Mouse (Mus musculus) limb, embryonic 13.5 days (tissue): ENCODE measurements around the gene Gm44805. TPM values are rescaled to one million over a fixed set of nuclear protein-coding genes. Genes with fewer than 3 reads are reported as not detected.

ENCODE experiments used
- ATAC-seq: fragments of 200-750 bp; cut with Nextera tagmentation; 2 replicates; pipeline ENCODE4 v1.8.0; 2017; ENCODE audit warnings: low read depth, moderate number of reproducible peaks, moderate TSS enrichment; ENCODE audit not compliant: low FRiP score
- H3K27ac ChIP-seq: fragments of 300-500 bp; sonication (generic); 2 replicates; pipeline ENCODE4 v1.5.1; 2015; ENCODE audit warnings: inconsistent platforms, mild to moderate bottlenecking, moderate library complexity
- H3K27me3 ChIP-seq: fragments of 300-500 bp; sonication (generic); 2 replicates; pipeline ENCODE4 v1.6.1; 2015; ENCODE audit warnings: mild to moderate bottlenecking, inconsistent platforms
- H3K36me3 ChIP-seq: fragments of 300-500 bp; sonication (generic); 2 replicates; pipeline ENCODE4 v1.6.1; 2015; ENCODE audit warnings: inconsistent platforms, mild to moderate bottlenecking, moderate library complexity
- H3K4me1 ChIP-seq: fragments of 300-500 bp; sonication (generic); 2 replicates; pipeline ENCODE4 v1.6.1; 2015; ENCODE audit warnings: inconsistent platforms
- H3K4me2 ChIP-seq: fragments of 300-500 bp; sonication (generic); replicated peaks from 2 replicates; pipeline ENCODE4 v1.6.1; 2015; ENCODE audit warnings: inconsistent platforms, mild to moderate bottlenecking, moderate library complexity
- H3K4me3 ChIP-seq: fragments of 300-500 bp; sonication (generic); 2 replicates; pipeline ENCODE4 v1.5.1; 2015; ENCODE audit warnings: moderate library complexity, mild to moderate bottlenecking, inconsistent platforms
- H3K9ac ChIP-seq: fragments of 300-500 bp; sonication (generic); 2 replicates; pipeline ENCODE4 v1.6.1; 2015; ENCODE audit warnings: mild to moderate bottlenecking, inconsistent platforms
- H3K9me3 ChIP-seq: fragments of 300-500 bp; sonication (generic); 2 replicates; pipeline ENCODE4 v1.6.1; 2016; ENCODE audit warnings: inconsistent platforms
- WGBS: fragments of 180-500 bp; shearing (Covaris S2); methylation state at CpG from one replicate; pipeline ENCODE4 v1.1.7; 2015; 5-methylcytosine and 5-hydroxymethylcytosine counted together
- polyA plus RNA-seq: library from polyadenylated mRNA; unstranded; fragments of >200 nt; fragmentation: Nextera tagmentation; extraction: Ambion mirVana; gene quantifications from 2 replicates; pipeline ENCODE4 v1.2.1, GENCODE M21; 2015

The Gm44805 gene
- polyA plus RNA-seq, 1 experiment from 2014 or later, result not detected

GRCm38 (mm10) chr7:19668947-19669721 lies 12.1 kb downstream of the Gm44805 start:
- H3K4me2 ChIP-seq, result peak overlapping the region; percentile 46
- ATAC-seq, result peak; percentile 72
- H3K27ac ChIP-seq, result peak overlapping the region; percentile 52; the same call in 1 of the 2 replicates
- no peaks in the 10 kb centered on the region for H3K27me3 ChIP-seq
- no peaks in the 10 kb centered on the region for H3K36me3 ChIP-seq
- H3K9me3 ChIP-seq, result no peaks in the 10 kb centered on the region
- 4% methylated on average over 10 of the region's 10 CpGs for WGBS
- peak overlapping the region; percentile 14; the same call in 1 of the 2 replicates for H3K9ac ChIP-seq
- H3K4me1 ChIP-seq, result peaks cover 10% of the 10 kb centered on the region
- H3K4me3 ChIP-seq, result 0 out of 2 replicates have a peak overlapping the region, but pooled peaks have one; percentile 10

GRCm38 (mm10) chr7:19667434-19667833 lies 13.8 kb downstream of the Gm44805 start:
- no peak for ATAC-seq
- 86% methylated on average over 2 of the region's 2 CpGs for WGBS

DNA sequence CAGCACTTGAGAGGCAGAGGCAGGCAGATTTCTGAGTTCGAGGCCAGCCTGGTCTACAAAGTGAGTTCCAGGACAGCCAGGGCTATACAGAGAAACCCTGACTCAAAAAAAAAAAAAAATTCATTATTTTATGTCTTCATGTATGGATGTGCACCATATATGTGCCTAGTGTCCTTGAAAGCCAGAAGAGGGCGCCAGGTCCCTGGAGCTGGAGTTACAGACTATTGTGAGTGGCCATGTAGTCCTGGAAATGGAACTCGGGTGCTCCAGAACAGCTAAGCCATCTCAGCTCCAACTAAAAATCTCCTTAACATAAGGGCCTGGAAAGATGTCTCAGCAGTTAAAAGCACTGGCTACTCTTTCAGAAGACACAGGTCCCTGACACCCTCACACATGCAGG lies 14.5 kb downstream of the Gm44805 start:
- H3K9me3 ChIP-seq, result no peaks in the 10 kb centered on the region
- H3K4me2 ChIP-seq, result no peak overlapping the region
- H3K4me1 ChIP-seq, result peaks cover 24% of the 10 kb centered on the region
- peaks cover 9% of the 10 kb centered on the region for H3K36me3 ChIP-seq
- 67% methylated on average over 3 of the region's 3 CpGs for WGBS
- H3K27me3 ChIP-seq, result no peaks in the 10 kb centered on the region
- H3K9ac ChIP-seq, result no peak overlapping the region
- no peak overlapping the region for H3K4me3 ChIP-seq
- H3K27ac ChIP-seq, result no peak overlapping the region
- no peak for ATAC-seq

More at GRCm38 (mm10) chr7:19667434-19667833, 13.8 kb downstream of the Gm44805 start:
- Histone ChIP-seq H3K27ac (no peak overlapping the region), H3K9me3 (no peaks in the 10 kb centered on the region), H3K4me2 (no peak overlapping the region), H3K9ac (no peak overlapping the region), H3K4me1 (peaks cover 24% of the 10 kb centered on the region), H3K27me3 (no peaks in the 10 kb centered on the region), H3K36me3 (peaks cover 2% of the 10 kb centered on the region), H3K4me3 (no peak overlapping the region)

DNA sequence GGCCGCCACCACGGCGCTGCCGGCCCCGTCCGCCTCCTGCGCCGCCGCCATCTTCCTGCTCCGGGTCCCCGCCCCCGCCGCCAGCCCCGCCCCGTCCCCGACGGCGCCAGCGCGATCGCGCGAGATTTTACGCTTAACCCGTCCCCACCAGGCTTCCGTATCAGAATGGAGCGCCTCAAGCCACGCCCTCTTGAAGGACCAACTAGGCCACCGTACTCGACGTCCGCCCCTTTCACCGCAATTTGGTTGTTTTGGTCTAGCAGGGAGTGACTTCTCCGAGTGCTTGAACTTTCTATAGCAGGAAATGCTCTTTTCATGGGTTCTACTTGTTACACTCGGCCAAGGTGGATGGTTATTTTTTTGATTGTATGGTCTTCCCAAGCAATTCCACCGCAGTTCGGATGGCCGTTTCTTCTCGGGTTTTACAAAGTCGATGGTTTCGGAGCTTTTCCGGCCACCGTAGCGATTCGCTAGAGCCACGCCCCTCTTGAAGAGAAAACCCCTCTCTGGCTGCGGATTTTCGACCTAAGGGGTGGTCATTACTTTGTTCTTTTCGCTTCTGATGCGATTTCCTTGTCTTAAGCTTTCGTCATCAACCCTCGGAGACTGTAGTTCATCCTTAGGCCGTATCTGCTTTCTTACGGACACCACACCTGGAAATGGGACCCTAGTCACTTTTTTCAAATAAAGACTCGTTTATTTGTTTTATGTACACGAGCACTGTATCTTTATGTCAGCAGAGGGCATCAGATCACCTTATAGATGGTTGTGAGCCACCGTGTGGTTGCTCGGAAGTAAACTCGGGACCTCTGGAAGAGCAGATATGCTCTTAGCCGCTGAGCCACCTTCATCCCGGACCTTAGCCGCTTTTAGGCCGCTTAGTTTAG lies 16.0 kb downstream of the Gm44805 start, which contains the start of gene Clptm1:
Clptm1 (minus strand) TSS at position 79 of the 887 bp plus-strand sequence.
- WGBS, result under 1% methylated on average over 62 of the region's 63 CpGs
- peak within 1 kb of the TSS; percentile 93 for H3K4me2 ChIP-seq
- peaks cover 19% of the 10 kb centered on the region for H3K36me3 ChIP-seq

DNA sequence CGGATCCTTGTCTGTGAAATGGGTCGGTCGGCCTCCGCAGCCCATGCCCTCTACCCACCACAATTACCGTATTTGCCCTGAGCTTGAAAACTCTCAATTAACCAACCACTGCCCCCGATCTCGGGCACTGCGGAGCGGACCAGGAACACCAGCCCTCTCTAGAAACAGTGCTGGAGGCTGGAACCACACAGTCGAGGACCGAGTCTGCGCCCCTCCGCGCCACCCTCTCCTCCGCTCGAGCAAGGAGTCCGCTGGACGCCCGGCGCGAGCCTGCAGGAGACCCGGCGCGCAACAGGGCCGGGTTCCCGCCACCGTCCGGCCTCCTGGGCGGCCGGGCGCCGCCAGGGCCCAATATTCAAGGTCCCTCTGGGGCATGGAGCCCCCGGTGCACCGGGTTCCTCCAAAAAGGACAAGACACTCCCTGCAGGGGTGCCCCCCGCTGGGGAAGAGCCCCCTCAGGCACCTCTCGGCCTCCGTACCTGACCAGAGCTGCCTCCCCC lies 16.7 kb downstream of the Gm44805 start:
- H3K4me2 ChIP-seq, result peak overlapping the region; percentile 93
- peak overlapping the region; percentile 58; the same call in 1 of the 2 replicates for H3K27ac ChIP-seq
- H3K36me3 ChIP-seq, result peaks cover 19% of the 10 kb centered on the region
- peak overlapping the region; percentile 100 for H3K9ac ChIP-seq
- H3K4me1 ChIP-seq, result peaks cover 24% of the 10 kb centered on the region
- no peaks in the 10 kb centered on the region for H3K9me3 ChIP-seq
- H3K4me3 ChIP-seq, result peak overlapping the region; percentile 100
- ATAC-seq, result peak; percentile 38
- no peaks in the 10 kb centered on the region for H3K27me3 ChIP-seq
- WGBS, result under 1% methylated on average over 37 of the region's 37 CpGs

More for the DNA sequence above, 16.0 kb downstream of the Gm44805 start, which contains the start of gene Clptm1:
- H3K9ac ChIP-seq, result peak within 1 kb of the TSS; percentile 100
- peak; percentile 88 for ATAC-seq
- H3K27ac ChIP-seq, result peak within 1 kb of the TSS; percentile 94
- H3K4me3 ChIP-seq, result peak within 1 kb of the TSS; percentile 100
- no peaks in the 10 kb centered on the region for H3K9me3 ChIP-seq
- H3K27me3 ChIP-seq, result no peaks in the 10 kb centered on the region
- H3K4me1 ChIP-seq, result peaks cover 24% of the 10 kb centered on the region

DNA sequence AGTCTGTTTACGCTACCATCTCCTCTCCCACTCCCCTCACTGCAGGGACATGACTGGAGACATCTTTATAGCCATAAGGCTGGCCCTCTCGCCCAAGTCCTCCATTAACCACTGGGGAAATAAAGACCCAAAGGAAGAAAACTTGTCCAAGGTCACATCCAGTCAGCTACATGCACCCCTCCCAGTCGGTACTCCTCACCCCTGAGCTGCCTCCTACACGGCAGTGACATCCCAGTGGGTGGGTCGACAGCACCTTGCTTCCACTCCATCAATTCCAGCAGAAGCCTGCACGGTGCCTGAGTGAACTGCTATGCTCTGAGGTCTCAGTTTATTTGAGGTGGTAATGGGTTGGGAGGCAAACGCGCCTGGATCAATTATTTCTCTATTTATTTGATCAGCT lies 17.3 kb downstream of the Gm44805 start:
- peaks cover 19% of the 10 kb centered on the region for H3K36me3 ChIP-seq
- H3K27me3 ChIP-seq, result no peaks in the 10 kb centered on the region
- no peak overlapping the region for H3K27ac ChIP-seq
- peak overlapping the region; percentile 93 for H3K4me2 ChIP-seq
- peaks cover 20% of the 10 kb centered on the region for H3K4me1 ChIP-seq
- 15% methylated on average over 8 of the region's 8 CpGs for WGBS
- no peak for ATAC-seq
- peak overlapping the region; percentile 100 for H3K4me3 ChIP-seq
- H3K9ac ChIP-seq, result peak overlapping the region; percentile 100
- H3K9me3 ChIP-seq, result no peaks in the 10 kb centered on the region

- H3K9ac ChIP-seq, result no peak overlapping the region
- no peak overlapping the region for H3K27ac ChIP-seq
- no peaks in the 10 kb centered on the region for H3K4me1 ChIP-seq
- WGBS, result 93% methylated on average over 2 of the region's 2 CpGs
- H3K4me2 ChIP-seq, result no peak overlapping the region
- H3K9me3 ChIP-seq, result no peaks in the 10 kb centered on the region
- H3K27me3 ChIP-seq, result no peaks in the 10 kb centered on the region
- no peak for ATAC-seq
- H3K36me3 ChIP-seq, result peaks cover 79% of the 10 kb centered on the region
- no peak overlapping the region for H3K4me3 ChIP-seq
Observed at GRCm38 (mm10) chr7:19652614-19653013, 28.6 kb downstream of the Gm44805 start.

- H3K4me2 ChIP-seq, result no peak overlapping the region
- H3K27me3 ChIP-seq, result no peaks in the 10 kb centered on the region
- no peak overlapping the region for H3K27ac ChIP-seq
- H3K9me3 ChIP-seq, result no peaks in the 10 kb centered on the region
- 88% methylated on average over 6 of the region's 6 CpGs for WGBS
- H3K4me3 ChIP-seq, result no peak overlapping the region
- no peak overlapping the region for H3K9ac ChIP-seq
- H3K4me1 ChIP-seq, result no peaks in the 10 kb centered on the region
- H3K36me3 ChIP-seq, result peaks cover 89% of the 10 kb centered on the region
- ATAC-seq, result no peak
Observed at GRCm38 (mm10) chr7:19651063-19651786, 30.0 kb downstream of the Gm44805 start.

DNA sequence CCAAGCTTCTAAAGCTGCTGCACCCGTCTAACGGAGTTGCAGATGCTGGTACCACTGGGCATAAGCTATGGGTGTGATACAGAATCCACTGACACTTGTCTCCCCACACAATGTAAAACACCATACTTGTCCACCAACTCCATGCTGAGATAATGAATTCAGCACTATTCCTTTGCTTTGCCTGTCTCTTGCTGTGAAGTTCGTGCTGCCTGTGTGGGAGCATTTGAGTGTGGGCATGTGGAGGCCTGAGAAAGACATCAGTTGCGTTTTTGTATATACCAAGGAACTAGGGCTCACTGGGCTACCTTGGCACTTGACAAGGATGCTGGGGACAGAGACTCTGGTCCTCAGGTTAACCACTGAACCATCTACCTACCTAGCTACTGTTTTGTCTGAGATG lies 40.0 kb downstream of the Gm44805 start:
- H3K4me1 ChIP-seq, result no peaks in the 10 kb centered on the region
- no peak overlapping the region for H3K9ac ChIP-seq
- no peak overlapping the region for H3K4me3 ChIP-seq
- peaks cover 100% of the 10 kb centered on the region for H3K36me3 ChIP-seq
- no peaks in the 10 kb centered on the region for H3K27me3 ChIP-seq
- H3K27ac ChIP-seq, result no peak overlapping the region
- H3K4me2 ChIP-seq, result no peak overlapping the region
- ATAC-seq, result no peak
- 94% methylated on average over 4 of the region's 4 CpGs for WGBS
- no peaks in the 10 kb centered on the region for H3K9me3 ChIP-seq

DNA sequence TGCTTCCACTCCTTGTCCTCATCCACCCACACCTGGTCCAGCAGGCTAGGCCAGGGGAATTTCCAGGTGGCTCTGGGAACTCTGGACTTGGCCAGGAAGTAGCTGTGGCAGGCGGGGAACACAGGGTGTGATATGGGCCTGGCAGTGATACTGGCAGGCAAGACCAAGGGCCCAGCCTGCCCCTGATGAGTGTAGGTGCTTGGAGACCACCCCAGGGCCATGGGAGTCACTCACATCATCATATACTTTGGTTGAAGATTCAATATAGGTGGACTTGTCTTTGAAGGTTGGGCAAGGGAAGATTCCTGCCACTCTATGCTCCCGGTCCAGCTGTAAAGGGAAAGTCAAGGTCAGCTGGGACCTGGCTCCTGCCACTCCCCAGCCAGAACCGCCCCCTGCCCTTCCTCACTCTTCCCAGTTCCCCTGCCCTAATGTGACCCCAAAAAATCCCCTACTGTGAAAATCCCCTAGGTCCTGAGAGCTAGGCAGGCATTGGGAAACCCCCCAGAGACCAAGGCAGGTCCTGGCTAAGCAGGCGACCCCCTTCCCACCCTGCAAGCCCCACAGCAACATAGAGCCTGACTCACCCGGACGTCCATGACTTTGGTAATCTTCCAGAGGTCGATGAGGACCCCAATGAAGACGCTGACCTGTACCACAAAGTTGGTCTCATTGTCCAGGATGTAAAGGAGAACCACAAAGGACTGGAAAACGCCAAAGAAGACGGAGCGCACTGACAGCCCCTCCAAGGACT lies 46.0 kb downstream of the Gm44805 start:
- no peak overlapping the region for H3K4me3 ChIP-seq
- no peak overlapping the region for H3K27ac ChIP-seq
- H3K4me1 ChIP-seq, result no peaks in the 10 kb centered on the region
- no peak overlapping the region for H3K9ac ChIP-seq
- H3K4me2 ChIP-seq, result no peak overlapping the region
- no peak for ATAC-seq
- H3K36me3 ChIP-seq, result peaks cover 85% of the 10 kb centered on the region
- no peaks in the 10 kb centered on the region for H3K27me3 ChIP-seq
- WGBS, result 86% methylated on average over 11 of the region's 11 CpGs
- H3K9me3 ChIP-seq, result no peaks in the 10 kb centered on the region

GRCm38 (mm10) chr7:19634591-19634990 lies 46.6 kb downstream of the Gm44805 start:
- no peak overlapping the region for H3K4me2 ChIP-seq
- peaks cover 79% of the 10 kb centered on the region for H3K36me3 ChIP-seq
- H3K27me3 ChIP-seq, result no peaks in the 10 kb centered on the region
- no peak overlapping the region for H3K4me3 ChIP-seq
- H3K9me3 ChIP-seq, result no peaks in the 10 kb centered on the region
- no peak overlapping the region for H3K27ac ChIP-seq
- H3K4me1 ChIP-seq, result no peaks in the 10 kb centered on the region
- no peak overlapping the region for H3K9ac ChIP-seq
- 94% methylated on average over 2 of the region's 2 CpGs for WGBS
- ATAC-seq, result no peak
